Mouse (Mus musculus) lung, adult 2 months (tissue): ENCODE results near the gene Spag7.

ENCODE experiments used
- CTCF ChIP-seq: fragments of 200-500 bp; IDR thresholded peaks from 2 replicates; pipeline ENCODE4 v1.5.1; 2011; ENCODE audit warnings: mild to moderate bottlenecking, low read length, control low read depth; ENCODE audit not compliant: insufficient read depth
- POLR2A ChIP-seq: fragments of 200-500 bp; IDR thresholded peaks from 2 replicates; pipeline ENCODE4 v1.6.1; 2011; ENCODE audit warnings: low read depth, mild to moderate bottlenecking, control low read depth, low read length, borderline replicate concordance; ENCODE audit errors: extremely low read depth

GRCm38 (mm10) chr11:70638293-70638692 is 30.9 kb downstream of the Spag7 start:
- TF ChIP-seq CTCF (no peak), POLR2A (no peak)
